Mouse (Mus musculus) spleen, adult 2 months (tissue): ENCODE data around the gene Sox13.

ENCODE experiments used
- CTCF ChIP-seq: fragments of 200-500 bp; IDR thresholded peaks from 2 replicates; pipeline ENCODE4 v1.5.1; 2011; ENCODE audit warnings: mild to moderate bottlenecking, inconsistent platforms; ENCODE audit not compliant: insufficient read depth, insufficient read length, insufficient replicate concordance; ENCODE audit errors: extremely low read depth
- POLR2A ChIP-seq: fragments of 200-500 bp; IDR thresholded peaks from 2 replicates; pipeline ENCODE4 v1.6.1; 2011; ENCODE audit warnings: low read depth, low read length, inconsistent platforms

DNA sequence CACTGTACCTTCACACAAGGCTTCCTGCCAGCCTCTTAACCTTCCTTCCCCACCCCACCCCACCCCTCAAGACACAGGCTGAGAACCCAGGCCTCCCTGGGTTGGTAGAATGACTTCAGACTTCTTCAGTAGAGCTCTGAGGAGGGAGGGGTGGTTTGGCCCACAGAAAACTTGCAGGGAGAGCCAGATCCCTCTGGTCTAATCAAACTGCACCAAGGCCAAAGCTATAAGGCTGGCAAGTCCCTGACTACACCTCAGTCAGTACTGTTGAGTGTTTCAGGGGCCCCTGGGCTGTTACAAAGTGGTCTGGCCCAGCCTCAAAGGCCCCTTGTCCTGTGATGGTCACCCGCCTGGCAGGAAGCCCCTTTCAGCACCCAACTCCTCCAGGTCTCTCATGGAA lies 6.6 kb downstream of the Sox13 start:
- no peak for TF ChIP-seq POLR2A
- TF ChIP-seq CTCF, result no peak
